Mouse (Mus musculus) adrenal gland, adult 8-10 months (tissue): Measurements from ENCODE around the gene Gm9008. TPM values are rescaled to one million over a fixed set of nuclear protein-coding genes. Genes with fewer than 3 reads are reported as not detected.
"Not testable (repeated sequence)": the region's sequence is repeated elsewhere in the genome, so short reads cannot be mapped to it uniquely, and the experiment has no call there.

Source experiments
- DNase-seq: peaks from one replicate; pipeline ENCODE4 v3.0.0; 2022
- total RNA-seq, 4 experiments: library from RNA; stranded (reverse); gene quantifications; 2 replicates each; pipeline ENCODE4 v1.2.4; 2022

Gm9008 gene
- 1 to 10 TPM; 7.0 to 7.8 (median 7.6) TPM for total RNA-seq

DNA sequence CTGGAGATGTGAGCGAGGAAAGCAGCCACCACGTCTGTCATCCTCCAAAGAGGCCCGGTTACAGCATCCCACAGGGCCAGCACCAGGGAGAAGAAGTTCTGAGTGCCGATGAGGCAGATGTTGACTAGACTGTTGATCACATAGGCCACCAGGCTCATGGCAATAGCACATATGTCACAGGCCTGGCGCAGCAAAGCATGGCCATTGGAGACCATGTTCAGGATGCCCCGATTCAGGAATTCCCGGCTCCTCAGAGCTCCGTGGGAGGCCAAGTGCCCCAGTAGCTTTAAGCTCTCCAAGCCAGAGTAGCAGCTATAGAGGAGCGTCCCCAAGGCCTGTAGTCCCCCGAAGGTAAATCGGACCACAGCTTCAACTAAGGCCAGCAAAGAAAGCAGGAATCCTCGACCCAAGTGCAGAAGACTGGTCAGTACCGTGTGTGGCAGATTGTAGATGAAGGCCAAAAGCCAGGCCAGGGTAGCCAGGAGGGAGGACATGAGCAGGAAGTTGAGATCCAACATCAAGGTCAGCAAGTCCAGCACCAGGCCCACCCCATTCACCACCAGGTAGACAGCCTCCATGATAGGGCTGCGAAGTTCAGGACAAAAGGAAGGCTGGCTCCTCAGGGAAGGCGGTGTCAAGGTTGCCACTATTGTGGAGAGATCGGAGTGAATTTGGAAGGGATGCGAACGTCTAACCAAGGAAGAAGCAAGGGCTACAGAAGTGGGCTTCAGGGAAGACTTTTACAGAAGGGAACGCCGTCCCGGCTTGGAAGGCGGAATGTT is at the start of gene Gm9008:
Gene Gm9008 (minus strand): TSS at position 731 of the 782 bp plus-strand sequence.
- not testable (repeated sequence) for DNase-seq

DNA sequence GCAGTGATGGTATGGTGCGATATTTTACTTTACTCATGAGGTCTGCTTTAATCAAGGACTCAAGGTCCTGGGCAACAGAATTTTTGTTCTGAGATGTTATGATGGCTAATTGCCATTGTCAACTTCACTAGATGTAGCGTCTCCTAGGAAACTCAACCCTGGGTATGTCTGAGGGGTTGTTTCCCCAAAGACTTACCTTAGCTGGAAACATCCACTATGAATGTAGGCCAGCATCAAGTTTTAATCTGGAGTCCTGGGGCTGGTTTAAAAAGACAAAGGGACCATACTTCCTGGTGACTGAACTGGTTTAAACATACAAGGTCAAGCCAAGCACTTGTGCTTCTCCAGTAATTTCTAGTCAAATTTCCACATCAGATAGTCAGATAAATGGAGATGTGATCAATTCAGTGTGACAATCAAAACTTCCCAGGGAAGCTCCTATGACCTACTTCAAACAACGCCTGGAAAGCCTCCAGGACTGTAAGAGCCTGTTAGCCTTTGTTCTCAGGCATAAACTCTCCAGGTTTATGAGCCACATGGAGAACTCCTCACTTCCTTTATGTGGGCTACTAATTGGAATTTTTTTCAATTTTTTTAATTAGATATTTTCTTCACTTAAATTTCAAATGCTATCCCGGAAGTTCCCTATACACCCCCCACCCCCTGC is 24.5 kb upstream of the Gm9008 start:
- no peak for DNase-seq

DNA sequence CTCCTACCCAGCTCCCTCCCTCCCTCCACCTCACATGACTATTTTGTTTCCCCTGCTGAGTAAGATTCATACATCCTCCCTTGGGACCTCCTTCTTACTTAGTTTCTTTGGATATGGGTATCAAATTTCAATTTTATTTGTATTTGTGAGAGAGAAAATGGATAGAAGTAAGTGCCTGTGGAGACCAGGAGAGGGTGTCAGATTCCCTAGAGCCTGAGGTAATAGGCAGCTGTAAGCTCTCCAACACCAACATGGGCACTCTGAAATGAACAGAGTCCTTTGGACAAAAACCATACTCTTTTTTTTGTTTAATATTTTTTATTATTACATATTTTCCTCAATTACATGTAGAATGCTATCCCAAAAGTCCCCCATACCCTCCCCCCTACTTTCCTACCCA is 12.6 kb upstream of the Gm9008 start:
- no peak for DNase-seq

DNA sequence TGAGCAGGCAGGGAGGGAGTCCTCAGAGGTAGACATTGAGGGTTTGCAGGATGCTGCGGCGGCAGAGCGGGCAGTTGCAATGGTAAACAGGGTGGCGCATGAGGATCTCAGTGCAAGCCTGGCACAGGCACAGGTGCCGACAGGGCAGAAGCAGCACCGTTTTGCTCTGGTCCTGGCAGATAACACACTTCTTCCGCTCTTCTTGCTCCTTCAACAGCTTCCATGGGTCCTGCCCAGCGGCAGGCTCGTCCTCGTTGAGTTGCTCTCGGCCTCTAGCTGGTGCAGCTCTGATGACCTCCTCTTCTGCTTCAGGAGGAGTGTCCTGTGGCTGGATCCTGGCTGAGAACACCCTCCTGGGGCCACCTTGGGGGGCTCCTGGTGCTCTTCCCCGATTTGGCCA is 1.2 kb downstream of the Gm9008 start:
- DNase-seq = not testable (repeated sequence)

DNA sequence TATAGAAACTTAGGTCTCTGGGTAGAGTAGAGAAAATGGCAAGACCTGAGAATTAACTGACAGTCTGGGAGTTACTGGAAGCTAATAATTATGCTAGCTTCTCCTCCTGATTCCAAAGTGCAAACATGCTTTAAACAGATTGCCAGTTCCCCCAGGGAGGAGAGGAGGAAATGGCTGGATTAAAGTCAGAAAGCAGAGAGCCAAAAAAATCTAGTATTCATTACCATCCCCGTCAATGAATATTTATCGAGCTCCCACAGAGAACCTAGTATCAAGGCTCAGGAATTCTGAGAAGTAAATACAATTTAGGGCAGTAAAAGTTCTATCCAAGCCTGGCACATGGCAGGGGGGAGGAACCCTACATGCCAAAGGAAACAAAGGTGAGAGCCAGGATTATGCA is 29.4 kb downstream of the Gm9008 start:
- DNase-seq = no peak
